Mouse (Mus musculus): ENCODE data around the gene Tenm1.

- TF ChIP-seq CTCF (IDR thresholded peaks at IDR 0.05; ENCODE audit: extremely low read depth, insufficient read length, insufficient replicate concordance, low read depth, low read length) (no peak), POLR2A (IDR thresholded peaks at IDR 0.05; ENCODE audit: low read depth, low read length) (no peak)
Observed at GRCm38 (mm10) chrX:42522868-42523267, 906.1 kb downstream of the Tenm1 start.

All from small intestine, adult 2 months (tissue).